ENCODE assay signal across 22 mouse cellular contexts in genomic region chr13:111361456-111361855, GRCm38 (mm10).
"Had no signal": no experiment of that assay in that cellular context is flagged by ENCODE, and none has a peak within 500 bp of the region (broad histone marks: within the 10 kb centered on the region; RNA-seq: fewer than 3 reads in every experiment).

No protein-coding gene starts in this region.

- H3K4me3 ChIP-seq: gastrocnemius, adult 2 months; heart, adult 2 months; heart, embryonic 13.5 days; heart, embryonic 15.5 days; hindbrain, embryonic 10.5 days; hindbrain, embryonic 12.5 days; intestine, embryonic 15.5 days; limb, embryonic 13.5 days; limb, embryonic 15.5 days; liver, embryonic 12.5 days had no signal

- DNase-seq: gastrocnemius, adult 2 months; gastrocnemius, postnatal 10 days; gastrocnemius, postnatal 25 days; heart, adult 2 months; heart, postnatal 14 days; heart, postnatal 36 days; kidney, adult 18-20 months; kidney, adult 8-10 months; kidney, postnatal 10 days; kidney, postnatal 25 days; kidney, postnatal 4 days; layer of hippocampus, adult 9-11 months; layer of hippocampus, postnatal 36 days; left cerebral cortex, postnatal 4 days had no signal

- H3K4me1 ChIP-seq: heart, embryonic 13.5 days; heart, embryonic 15.5 days; hindbrain, embryonic 10.5 days; hindbrain, embryonic 12.5 days; intestine, embryonic 15.5 days; limb, embryonic 13.5 days; limb, embryonic 15.5 days; liver, embryonic 12.5 days had no signal
